Comparison of ENCODE assay signal across 17 mouse cellular contexts in genomic region chrX:57869648-57870047, GRCm38 (mm10).
A peak's percentile ranks its signal among the peaks of the same experiment; 100 is the strongest.
DNase-seq lines count a peak whose midpoint lies in the region; ATAC-seq lines count a peak whose summit lies in the region.
"Had no signal": no experiment of that assay in that cellular context is flagged by ENCODE, and none has a peak within 500 bp of the region (broad histone marks: within the 10 kb centered on the region; RNA-seq: fewer than 3 reads in every experiment).

No protein-coding gene starts in this region.

- peak; percentile 41; the same call in 1 of the 2 replicates for ATAC-seq in forebrain, embryonic 12.5 days (ENCODE audit: low FRiP score)
- peak; percentile 35; the same call in 1 of the 2 replicates for ATAC-seq in forebrain, embryonic 15.5 days (replicated peaks)
- peak; percentile 60; the same call in 1 of the 2 replicates for ATAC-seq in hindbrain, embryonic 14.5 days (ENCODE audit: low FRiP score)
- ATAC-seq in midbrain, embryonic 15.5 days (replicated peaks), result peak; percentile 75
- ATAC-seq: inflammation-experienced regulatory T-cells, adult 6 months had no signal

- no peak overlapping the region for H3K4me3 ChIP-seq in forebrain, embryonic 12.5 days (replicated peaks)
- no peak overlapping the region for H3K4me3 ChIP-seq in forebrain, embryonic 15.5 days
- no peak overlapping the region for H3K4me3 ChIP-seq in hindbrain, embryonic 14.5 days (replicated peaks; ENCODE audit: low read length)
- no peak overlapping the region for H3K4me3 ChIP-seq in midbrain, embryonic 15.5 days
- H3K4me3 ChIP-seq: embryonic facial prominence, embryonic 13.5 days; heart, embryonic 10.5 days; limb, embryonic 15.5 days had no signal

- no peaks in the 10 kb centered on the region for H3K36me3 ChIP-seq in forebrain, embryonic 12.5 days (replicated peaks)
- no peaks in the 10 kb centered on the region for H3K36me3 ChIP-seq in forebrain, embryonic 15.5 days
- H3K36me3 ChIP-seq in hindbrain, embryonic 14.5 days (replicated peaks; ENCODE audit: control insufficient read depth, insufficient read depth), result no peaks in the 10 kb centered on the region
- H3K36me3 ChIP-seq in midbrain, embryonic 15.5 days (replicated peaks), result no peaks in the 10 kb centered on the region
- H3K36me3 ChIP-seq: embryonic facial prominence, embryonic 13.5 days; heart, embryonic 10.5 days; limb, embryonic 15.5 days had no signal

- no peaks in the 10 kb centered on the region for H3K27me3 ChIP-seq in forebrain, embryonic 12.5 days
- no peaks in the 10 kb centered on the region for H3K27me3 ChIP-seq in forebrain, embryonic 15.5 days
- no peaks in the 10 kb centered on the region for H3K27me3 ChIP-seq in hindbrain, embryonic 14.5 days (ENCODE audit: control insufficient read depth, insufficient read depth, low read length)
- H3K27me3 ChIP-seq in midbrain, embryonic 15.5 days (replicated peaks), result no peaks in the 10 kb centered on the region
- H3K27me3 ChIP-seq: limb, embryonic 15.5 days had no signal

- H3K4me1 ChIP-seq in forebrain, embryonic 12.5 days, result no peaks in the 10 kb centered on the region
- H3K4me1 ChIP-seq in forebrain, embryonic 15.5 days, result no peaks in the 10 kb centered on the region
- H3K4me1 ChIP-seq in hindbrain, embryonic 14.5 days (replicated peaks; ENCODE audit: control insufficient read depth, insufficient read depth, low read length), result no peaks in the 10 kb centered on the region
- no peaks in the 10 kb centered on the region for H3K4me1 ChIP-seq in midbrain, embryonic 15.5 days
- H3K4me1 ChIP-seq: embryonic facial prominence, embryonic 13.5 days; heart, embryonic 10.5 days; limb, embryonic 15.5 days had no signal

- no peaks in the 10 kb centered on the region for H3K9me3 ChIP-seq in forebrain, embryonic 12.5 days
- no peaks in the 10 kb centered on the region for H3K9me3 ChIP-seq in forebrain, embryonic 15.5 days
- no peaks in the 10 kb centered on the region for H3K9me3 ChIP-seq in hindbrain, embryonic 14.5 days (ENCODE audit: control insufficient read depth, low read length)
- no peaks in the 10 kb centered on the region for H3K9me3 ChIP-seq in midbrain, embryonic 15.5 days
- H3K9me3 ChIP-seq: embryonic facial prominence, embryonic 13.5 days; heart, embryonic 10.5 days; limb, embryonic 15.5 days had no signal

- WGBS in forebrain, embryonic 12.5 days, result 53% methylated on average over 5 of the region's 5 CpGs
- 41% methylated on average over 5 of the region's 5 CpGs for WGBS in forebrain, embryonic 15.5 days
- 46% methylated on average over 5 of the region's 5 CpGs for WGBS in hindbrain, embryonic 14.5 days
- 39% methylated on average over 5 of the region's 5 CpGs for WGBS in midbrain, embryonic 15.5 days

- DNase-seq in hindbrain, embryonic 14.5 days (ENCODE audit: low spot score), result no peak
- no peak for DNase-seq in Muller cell, postnatal 12 days (ENCODE audit: inconsistent ontology term)
- no peak for DNase-seq in heart, postnatal 4 days
- DNase-seq in spleen, adult 18-20 months, result no peak
- DNase-seq: adrenal gland, adult 8-10 months; cerebellum, adult 11 months; kidney, adult 2 months; kidney, postnatal 25 days; lung, postnatal 14 days; right cerebral cortex, adult 18-20 months had no signal

- no peak overlapping the region for H3K9ac ChIP-seq in forebrain, embryonic 12.5 days
- no peak overlapping the region for H3K9ac ChIP-seq in forebrain, embryonic 15.5 days (replicated peaks)
- H3K9ac ChIP-seq in hindbrain, embryonic 14.5 days, result no peak overlapping the region
- no peak overlapping the region for H3K9ac ChIP-seq in midbrain, embryonic 15.5 days
- H3K9ac ChIP-seq: embryonic facial prominence, embryonic 13.5 days; limb, embryonic 15.5 days had no signal

- no peak overlapping the region for H3K4me2 ChIP-seq in forebrain, embryonic 12.5 days
- H3K4me2 ChIP-seq in forebrain, embryonic 15.5 days (replicated peaks), result no peak overlapping the region
- no peak overlapping the region for H3K4me2 ChIP-seq in hindbrain, embryonic 14.5 days (replicated peaks)
- H3K4me2 ChIP-seq in midbrain, embryonic 15.5 days, result no peak overlapping the region
- H3K4me2 ChIP-seq: embryonic facial prominence, embryonic 13.5 days; limb, embryonic 15.5 days had no signal

- H3K27ac ChIP-seq in forebrain, embryonic 12.5 days, result no peak overlapping the region
- H3K27ac ChIP-seq in forebrain, embryonic 15.5 days (replicated peaks), result no peak overlapping the region
- H3K27ac ChIP-seq in hindbrain, embryonic 14.5 days, result no peak overlapping the region
- H3K27ac ChIP-seq in midbrain, embryonic 15.5 days, result 0 out of 2 replicates have a peak overlapping the region, but pooled peaks have one; percentile 3
- H3K27ac ChIP-seq: embryonic facial prominence, embryonic 13.5 days; heart, embryonic 10.5 days; limb, embryonic 15.5 days had no signal
